Mouse (Mus musculus) MEL-GATA-1-ER (cell line): ENCODE data around the gene Arhgef10l.

Source experiments
- DNase-seq: peaks from one replicate; pipeline ENCODE4 v3.0.0-alpha.2; 2012; ENCODE audit warnings: low read depth; ENCODE audit errors: extremely low read depth

The Arhgef10l gene

GRCm38 (mm10) chr4:140665760-140666159, at the start of gene Arhgef10l:
Arhgef10l (minus strand) TSS chr4:140666012.
- DNase-seq: no peak

GRCm38 (mm10) chr4:140714586-140714985, 48.8 kb upstream of the Arhgef10l start:
- no peak for DNase-seq

GRCm38 (mm10) chr4:140713480-140714365, 47.9 kb upstream of the Arhgef10l start:
- no peak for DNase-seq

GRCm38 (mm10) chr4:140711360-140711759, 45.5 kb upstream of the Arhgef10l start:
- no peak for DNase-seq

GRCm38 (mm10) chr4:140710781-140711180, 45.0 kb upstream of the Arhgef10l start:
- no peak for DNase-seq

- DNase-seq: no peak
These were observed 43.8 kb upstream of the Arhgef10l start for GRCm38 (mm10) chr4:140709617-140710016.

GRCm38 (mm10) chr4:140709111-140709510, 43.3 kb upstream of the Arhgef10l start:
- no peak for DNase-seq

- no peak for DNase-seq
These were observed 42.6 kb upstream of the Arhgef10l start for GRCm38 (mm10) chr4:140708297-140708927.

GRCm38 (mm10) chr4:140707615-140708014, 41.8 kb upstream of the Arhgef10l start:
- DNase-seq: no peak

- no peak for DNase-seq
These were observed 38.4 kb upstream of the Arhgef10l start for GRCm38 (mm10) chr4:140704166-140704565.

GRCm38 (mm10) chr4:140703636-140704035, 37.8 kb upstream of the Arhgef10l start:
- DNase-seq: no peak

- DNase-seq: no peak
These were observed 37.0 kb upstream of the Arhgef10l start for GRCm38 (mm10) chr4:140702611-140703327.

GRCm38 (mm10) chr4:140701716-140702561, 36.1 kb upstream of the Arhgef10l start:
- no peak for DNase-seq

GRCm38 (mm10) chr4:140701049-140701715, 35.4 kb upstream of the Arhgef10l start:
- no peak for DNase-seq

- no peak for DNase-seq
These were observed 34.6 kb upstream of the Arhgef10l start, which contains the start of gene Rcc2 for GRCm38 (mm10) chr4:140700269-140701018. Rcc2 (plus strand) TSS chr4:140700541.

- peak; percentile 95 for DNase-seq
These were observed 33.8 kb upstream of the Arhgef10l start for GRCm38 (mm10) chr4:140699441-140700127.

GRCm38 (mm10) chr4:140695675-140696585, 30.1 kb upstream of the Arhgef10l start:
- no peak for DNase-seq

- DNase-seq: no peak
These were observed 29.3 kb upstream of the Arhgef10l start for GRCm38 (mm10) chr4:140695146-140695545.
